Mouse (Mus musculus) granulocyte monocyte progenitor cell, adult 5-6 weeks (primary cell): ENCODE data around the gene Cask. TPM values are rescaled to one million over a fixed set of nuclear protein-coding genes. Genes with fewer than 3 reads are reported as not detected.

Experiments
- ATAC-seq: replicated peaks from 2 replicates; pipeline ENCODE4 v1.8.0; 2016; ENCODE audit warnings: mild to moderate bottlenecking, moderate TSS enrichment, inconsistent platforms; ENCODE audit not compliant: poor library complexity, severe bottlenecking
- total RNA-seq, 2 experiments: library from RNA; stranded (forward) in 1 of 2; stranded (reverse) in 1 of 2; fragments of 200-712, 200-1000 nt in 1 of 2; fragments of >200 nt in 1 of 2; fragmentation: Nextera tagmentation in 1 of 2; gene quantifications; 2 replicates each; pipeline ENCODE4 v1.2.3; 2014 to 2017

Cask gene
- total RNA-seq (2014; fragmentation: Nextera tagmentation), result 13.9 and 30.8 TPM in 2 replicates
- 17.5 and 33.1 TPM in 2 replicates for total RNA-seq (2017)

DNA sequence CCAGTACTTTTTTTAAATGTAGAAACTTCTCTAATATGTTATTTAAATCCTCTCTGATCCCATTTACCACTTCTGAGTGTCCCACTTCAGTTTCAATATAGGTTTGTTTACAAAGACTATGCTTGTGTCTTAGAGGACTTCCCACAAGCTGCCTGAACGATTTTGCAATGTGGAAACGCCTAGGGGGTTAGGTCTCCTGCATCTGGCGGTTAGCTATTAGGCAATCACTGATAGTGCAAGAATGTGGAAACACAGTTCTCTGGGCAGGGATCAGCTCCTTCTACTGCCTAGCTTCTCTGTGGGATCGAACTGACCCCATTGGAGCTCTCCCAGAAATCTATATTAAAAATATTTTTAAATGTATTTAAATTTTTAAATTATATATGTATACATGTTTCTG is at the start of gene Cask:
Gene Cask, minus strand, starts transcription at position 83 of the 400 bp plus-strand sequence.
- peak; percentile 77 for ATAC-seq

GRCm38 (mm10) chrX:13889976-13890375 is 38.8 kb upstream of the Cask start:
- no peak for ATAC-seq

DNA sequence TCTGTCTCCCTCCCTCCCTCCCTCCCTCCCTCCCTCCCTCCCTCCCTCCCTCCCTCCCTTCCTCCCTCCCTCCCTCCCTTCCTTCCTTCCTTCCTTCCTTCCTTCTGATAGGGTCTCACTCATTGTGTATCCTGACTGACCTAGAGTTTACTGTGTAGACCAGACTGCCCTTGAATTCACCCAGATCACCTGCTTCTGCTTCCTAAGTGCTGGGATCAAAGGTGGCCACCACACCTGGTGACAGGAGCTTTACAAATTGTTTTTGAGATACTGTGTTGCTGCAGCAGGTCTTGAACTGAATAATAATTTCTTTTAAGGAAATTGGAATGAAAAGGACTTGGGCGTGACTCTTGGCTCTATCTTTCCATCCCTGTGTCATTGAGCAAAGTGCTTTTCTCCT is 33.2 kb upstream of the Cask start:
- no peak for ATAC-seq

DNA sequence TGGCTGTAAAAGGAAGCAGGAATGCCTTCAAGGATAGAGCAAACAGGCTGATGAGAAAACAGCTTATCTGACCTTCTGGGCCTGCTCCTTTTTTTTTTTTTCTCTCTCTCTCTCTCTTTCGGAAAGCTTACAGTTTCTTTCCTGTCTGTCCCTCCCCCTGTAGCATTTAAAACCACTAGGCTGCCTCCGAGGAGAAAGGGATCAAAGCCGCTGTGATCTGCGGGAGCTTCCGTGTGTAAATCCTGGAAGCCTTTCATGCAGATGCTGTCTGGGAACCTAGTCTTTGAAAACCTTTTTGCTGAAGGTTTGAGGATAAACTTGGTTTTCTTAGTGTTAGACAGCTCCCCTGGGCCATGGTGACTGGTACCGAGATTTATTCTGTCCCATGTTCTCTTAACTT is 30.8 kb upstream of the Cask start:
- no peak for ATAC-seq

DNA sequence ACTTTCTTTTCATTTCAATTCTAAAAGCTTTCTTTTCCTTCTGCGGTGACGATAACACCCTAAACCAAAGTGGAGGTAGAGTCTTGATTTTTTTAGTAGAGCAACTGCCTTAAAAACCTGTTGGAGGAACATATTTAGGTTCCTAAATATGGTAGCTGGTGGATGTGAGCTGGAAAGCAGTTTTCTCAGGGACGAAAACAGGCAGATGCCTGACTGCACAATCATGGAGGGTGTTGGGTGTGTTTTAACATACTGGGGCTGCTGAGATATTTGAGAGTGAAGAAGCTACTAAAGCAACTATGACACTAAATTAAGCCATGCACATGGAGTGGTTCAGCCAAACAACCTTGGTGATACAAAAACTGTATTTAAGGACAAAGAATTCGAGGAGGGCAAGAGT is 9.0 kb upstream of the Cask start:
- no peak for ATAC-seq

DNA sequence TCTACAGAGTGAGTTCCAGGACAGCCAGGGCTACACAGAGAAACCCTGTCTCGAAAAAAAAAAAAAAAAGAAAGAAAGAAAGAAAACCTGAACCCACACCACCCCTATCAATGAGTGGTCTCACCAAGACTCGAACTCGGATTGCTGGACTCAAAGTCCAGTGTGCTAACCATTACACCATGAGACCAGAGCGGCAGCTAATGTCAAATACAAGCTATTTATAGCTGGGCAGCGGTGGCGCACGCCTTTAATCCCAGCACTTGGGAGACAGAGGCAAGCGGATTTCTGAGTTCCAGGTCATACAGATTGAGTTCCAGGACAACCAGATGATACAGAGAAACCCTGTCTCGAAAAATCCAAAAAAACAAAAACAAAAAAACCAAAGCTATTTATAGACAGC is 7.9 kb upstream of the Cask start:
- no peak for ATAC-seq

- ATAC-seq, result no peak
Observed at GRCm38 (mm10) chrX:13848473-13848872, 2.7 kb downstream of the Cask start.

- peak; percentile 14; the same call in 1 of the 2 replicates for ATAC-seq
Observed at GRCm38 (mm10) chrX:13847502-13847851, 3.7 kb downstream of the Cask start.

DNA sequence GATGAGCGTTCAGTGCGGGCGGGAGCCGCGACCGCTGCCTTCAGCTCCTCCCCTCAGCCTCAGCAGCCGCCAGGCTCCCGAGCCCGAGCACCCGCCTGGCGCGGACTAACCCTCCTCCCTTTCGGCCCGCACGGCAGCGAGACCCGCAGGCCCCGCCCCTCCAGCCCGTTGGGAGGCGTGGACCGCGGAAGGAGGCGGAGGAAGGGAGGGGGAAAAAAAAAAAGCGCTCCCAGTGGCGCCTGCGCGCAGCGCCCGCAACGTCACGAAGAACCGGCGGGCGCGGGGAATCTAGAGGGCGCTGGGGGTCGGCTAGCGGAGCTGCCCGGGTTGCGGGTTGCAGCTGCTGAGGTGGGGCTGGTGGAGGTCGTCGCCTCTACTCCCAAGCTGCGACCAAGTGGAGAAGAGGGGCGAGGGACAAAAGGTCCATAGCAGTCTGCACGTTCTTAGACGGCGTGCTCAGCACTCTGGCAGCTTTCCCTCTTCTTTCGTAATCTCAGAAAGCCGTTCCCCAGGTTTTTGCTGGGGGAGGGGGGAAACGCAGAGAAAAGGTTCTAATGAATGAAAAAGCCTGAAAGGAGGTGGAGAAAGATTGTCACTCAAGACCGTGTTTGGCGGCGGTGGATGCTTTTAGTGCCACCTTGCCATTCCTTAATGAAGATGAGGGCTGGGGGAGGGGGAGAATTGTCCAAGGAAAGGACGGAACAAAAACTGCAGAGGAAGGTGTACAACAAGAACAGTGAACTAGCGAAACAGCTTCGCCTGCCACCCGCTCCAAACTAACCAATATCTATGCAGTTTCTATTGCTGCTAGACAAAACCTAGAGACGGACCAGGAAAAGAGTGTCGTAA is 4.3 kb downstream of the Cask start:
- peak; percentile 81 for ATAC-seq

- no peak for ATAC-seq
Observed at GRCm38 (mm10) chrX:13845858-13846652, 5.1 kb downstream of the Cask start.

GRCm38 (mm10) chrX:13845141-13845857 is 5.9 kb downstream of the Cask start:
- ATAC-seq, result no peak

DNA sequence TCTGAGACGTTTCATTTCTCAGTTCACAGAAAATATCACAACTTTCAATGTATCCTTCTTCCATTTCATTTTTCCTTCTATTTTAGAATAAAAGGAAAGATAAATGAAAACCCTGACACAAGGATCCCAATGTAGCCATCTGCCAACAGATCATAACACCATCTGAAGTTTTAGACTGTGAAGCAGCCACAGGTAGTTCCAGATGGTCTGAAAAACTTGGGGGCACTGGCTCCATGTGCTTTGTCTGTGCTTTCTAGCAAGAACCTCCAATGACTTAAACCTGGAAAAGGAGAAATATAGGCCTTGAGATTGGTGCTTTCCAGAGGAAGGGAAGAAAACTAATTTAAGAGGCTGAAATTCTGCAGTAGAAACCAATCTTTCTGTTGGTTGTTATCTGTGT is 28.4 kb downstream of the Cask start:
- ATAC-seq, result no peak

- ATAC-seq, result no peak
Observed at GRCm38 (mm10) chrX:13798754-13799153, 52.4 kb downstream of the Cask start.

DNA sequence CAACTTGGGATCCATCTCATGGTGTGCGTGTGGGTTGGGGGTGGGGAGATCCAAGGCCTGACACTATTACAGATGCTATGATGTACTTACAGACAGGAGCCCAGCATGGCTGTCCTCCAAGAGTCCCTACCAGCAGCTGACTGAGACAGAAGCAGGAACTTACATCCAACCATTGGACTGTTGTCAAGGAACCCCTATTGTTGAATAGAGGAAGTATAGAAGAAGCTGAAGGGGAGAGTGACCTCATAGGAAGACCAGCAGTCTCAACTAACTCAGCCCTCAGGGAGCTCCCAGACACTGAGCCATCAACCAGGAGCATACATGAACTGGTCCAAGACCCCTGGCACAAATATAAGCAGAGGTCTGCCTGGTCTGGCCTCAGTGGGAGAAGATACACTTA is 85.5 kb downstream of the Cask start:
- peak; percentile 81 for ATAC-seq

DNA sequence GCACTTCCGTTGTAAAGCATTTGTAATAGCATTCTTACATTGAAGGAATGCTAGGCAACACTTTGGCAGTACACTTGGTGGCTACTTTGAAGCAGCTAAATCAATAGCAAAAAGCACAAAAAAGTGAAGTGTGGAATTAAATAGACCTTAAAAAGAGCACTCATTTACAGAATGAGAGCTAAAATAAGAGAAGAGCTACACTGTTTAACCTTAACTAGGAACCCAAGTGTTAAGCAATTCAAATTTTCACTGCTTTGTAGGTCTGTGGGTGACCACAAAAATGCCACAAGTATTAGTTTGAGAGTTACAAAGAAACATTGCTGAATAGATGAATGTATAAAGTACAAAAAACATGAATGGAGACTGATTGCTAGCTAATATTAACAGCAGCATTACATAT is 86.1 kb downstream of the Cask start:
- ATAC-seq, result no peak; the same call in 1 of the 2 replicates

DNA sequence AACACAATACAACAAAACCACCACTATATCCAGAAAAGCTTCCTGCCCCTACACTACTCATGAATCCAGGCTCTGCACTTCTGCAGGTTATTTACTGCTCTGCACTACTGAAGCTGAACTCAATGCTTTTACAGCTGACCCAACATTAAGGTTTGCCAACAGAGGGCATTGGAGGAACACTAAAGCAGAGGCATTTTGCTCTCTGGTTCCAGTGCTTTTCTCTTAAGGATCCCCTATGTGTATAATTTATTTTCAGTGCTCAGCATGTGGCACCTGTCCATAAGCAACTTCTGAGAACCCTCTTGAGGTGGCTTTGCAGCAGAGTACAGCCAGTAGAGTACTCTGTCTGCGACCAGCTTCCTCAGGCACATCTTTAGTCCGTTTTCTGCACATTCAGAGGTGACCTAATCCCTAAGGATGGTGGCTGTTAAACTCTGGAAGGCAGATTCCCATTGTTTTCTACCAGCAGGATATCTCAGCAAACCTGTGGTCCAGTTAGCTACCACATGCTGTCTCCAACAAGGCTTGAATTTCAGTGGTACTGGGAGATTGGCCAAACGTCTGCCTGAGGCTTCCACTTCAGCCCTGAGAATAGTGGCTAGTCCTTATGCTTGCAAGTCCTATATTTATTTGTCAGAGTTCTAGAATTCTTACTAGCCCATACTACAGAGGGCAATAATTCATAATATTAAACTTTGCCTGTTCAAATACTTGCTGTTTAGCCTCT is 93.7 kb downstream of the Cask start:
- ATAC-seq, result no peak

GRCm38 (mm10) chrX:13741110-13741509 is 110.1 kb downstream of the Cask start:
- ATAC-seq, result no peak

DNA sequence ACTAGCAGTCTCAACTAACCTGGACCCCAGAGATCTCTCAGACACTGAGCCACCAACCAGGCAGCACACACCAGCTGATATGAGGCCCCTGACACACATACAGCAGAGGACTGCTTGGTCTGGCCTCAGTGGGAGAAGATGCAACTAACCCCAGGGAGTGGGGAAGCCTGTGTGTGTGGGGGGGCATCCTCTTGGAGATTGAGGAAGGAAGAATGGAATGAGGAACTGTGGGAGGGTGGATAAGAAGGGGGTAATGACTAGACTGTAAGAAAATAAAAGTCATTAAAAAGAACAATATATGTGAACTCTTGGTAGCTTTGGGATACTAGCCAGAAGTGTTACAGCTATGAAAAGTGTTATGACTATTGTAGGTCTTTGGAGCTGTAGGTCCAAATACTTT is 120.4 kb downstream of the Cask start:
- ATAC-seq, result peak; percentile 53; the same call in 1 of the 2 replicates

- ATAC-seq, result no peak
Observed at GRCm38 (mm10) chrX:13729835-13730480, 121.2 kb downstream of the Cask start.
